Mouse (Mus musculus): Measurements from ENCODE around the gene Cops4. TPM values are rescaled to one million over a fixed set of nuclear protein-coding genes. Genes with fewer than 3 reads are reported as not detected.

The Cops4 gene
- polyA plus RNA-seq, 1 experiment from 2014 or later = 212 TPM

- no peaks in the 10 kb centered on the region for H3K4me1 ChIP-seq
- no peak overlapping the region for H3K4me2 ChIP-seq
- ATAC-seq = no peak
- H3K27me3 ChIP-seq = no peaks in the 10 kb centered on the region
- H3K4me3 ChIP-seq = no peak overlapping the region
- no peak overlapping the region for H3K9ac ChIP-seq
- no peak overlapping the region for H3K27ac ChIP-seq
- WGBS = 87% methylated on average over 3 of the region's 3 CpGs
- H3K36me3 ChIP-seq (ENCODE audit: poor library complexity, severe bottlenecking) = no peaks in the 10 kb centered on the region
- no peaks in the 10 kb centered on the region for H3K9me3 ChIP-seq (replicated peaks)
Measured at GRCm38 (mm10) chr5:100585657-100586056, 67.5 kb downstream of the Cops4 start.

- Histone ChIP-seq H3K27ac (no peak overlapping the region), H3K9me3 (replicated peaks) (no peaks in the 10 kb centered on the region), H3K36me3 (ENCODE audit: poor library complexity, severe bottlenecking) (no peaks in the 10 kb centered on the region), H3K9ac (no peak overlapping the region), H3K4me1 (no peaks in the 10 kb centered on the region), H3K4me2 (no peak overlapping the region), H3K27me3 (no peaks in the 10 kb centered on the region), H3K4me3 (no peak overlapping the region)
- ATAC-seq = no peak
- 91% methylated on average over 7 of the region's 7 CpGs for WGBS
Measured at GRCm38 (mm10) chr5:100587136-100587535, 69.0 kb downstream of the Cops4 start.

- Histone ChIP-seq H3K4me1 (no peaks in the 10 kb centered on the region), H3K36me3 (ENCODE audit: poor library complexity, severe bottlenecking) (no peaks in the 10 kb centered on the region), H3K4me3 (no peak overlapping the region), H3K9me3 (replicated peaks) (no peaks in the 10 kb centered on the region), H3K4me2 (no peak overlapping the region), H3K9ac (no peak overlapping the region), H3K27ac (no peak overlapping the region), H3K27me3 (no peaks in the 10 kb centered on the region)
- no peak for ATAC-seq
- WGBS = 57% methylated on average over 2 of the region's 2 CpGs
Measured at GRCm38 (mm10) chr5:100587626-100588025, 69.5 kb downstream of the Cops4 start.

- ATAC-seq = no peak
- no peaks in the 10 kb centered on the region for H3K4me1 ChIP-seq
- H3K9me3 ChIP-seq (replicated peaks) = peaks cover 6% of the 10 kb centered on the region
- no peak overlapping the region for H3K4me2 ChIP-seq
- H3K27ac ChIP-seq = no peak overlapping the region
- no peak overlapping the region for H3K4me3 ChIP-seq
- H3K9ac ChIP-seq = no peak overlapping the region
- 95% methylated on average over 5 of the region's 5 CpGs for whole genome bisulfite sequencing
- no peaks in the 10 kb centered on the region for H3K36me3 ChIP-seq (ENCODE audit: poor library complexity, severe bottlenecking)
- H3K27me3 ChIP-seq = no peaks in the 10 kb centered on the region
Measured at GRCm38 (mm10) chr5:100590505-100590904, 72.4 kb downstream of the Cops4 start.

- Histone ChIP-seq H3K9me3 (replicated peaks) (peaks cover 6% of the 10 kb centered on the region), H3K4me1 (no peaks in the 10 kb centered on the region), H3K36me3 (ENCODE audit: poor library complexity, severe bottlenecking) (no peaks in the 10 kb centered on the region), H3K4me3 (no peak overlapping the region), H3K4me2 (no peak overlapping the region), H3K9ac (no peak overlapping the region), H3K27ac (no peak overlapping the region), H3K27me3 (no peaks in the 10 kb centered on the region)
- WGBS = 84% methylated on average over 13 of the region's 13 CpGs
- ATAC-seq = no peak
Measured at GRCm38 (mm10) chr5:100594803-100595467, 76.8 kb downstream of the Cops4 start.

GRCm38 (mm10) chr5:100595999-100596398 is 77.9 kb downstream of the Cops4 start:
- no peak overlapping the region for H3K4me2 ChIP-seq
- H3K27me3 ChIP-seq = no peaks in the 10 kb centered on the region
- no peak overlapping the region for H3K4me3 ChIP-seq
- 90% methylated on average over 6 of the region's 6 CpGs for WGBS
- no peaks in the 10 kb centered on the region for H3K4me1 ChIP-seq
- H3K36me3 ChIP-seq (ENCODE audit: poor library complexity, severe bottlenecking) = no peaks in the 10 kb centered on the region
- no peak for ATAC-seq
- H3K9me3 ChIP-seq (replicated peaks) = peaks cover 6% of the 10 kb centered on the region
- H3K9ac ChIP-seq = no peak overlapping the region
- no peak overlapping the region for H3K27ac ChIP-seq

Small RNA genes lying within 50 kb of the gene (microRNA-seq; reads per million reads assigned to microRNA genes)
- not detected for gene Gm23222

Other genes with a start within 250 kb of the Cops4 start
- gene Sec31a, start 102.1 kb upstream of the Cops4 start, polyA plus RNA-seq (2015; fragmentation: Nextera tagmentation; extraction: Ambion mirVana) = 76.7 and 78.0 TPM in 2 replicates
- 11.2 and 14.0 TPM in 2 replicates for gene Lin54, start 17.7 kb upstream of the Cops4 start, polyA plus RNA-seq (2015; fragmentation: Nextera tagmentation; extraction: Ambion mirVana)
- gene Plac8, start 53.9 kb downstream of the Cops4 start, polyA plus RNA-seq (2015; fragmentation: Nextera tagmentation; extraction: Ambion mirVana) = 0.34 and 0.46 TPM in 2 replicates
- gene Coq2, start 156.8 kb downstream of the Cops4 start, polyA plus RNA-seq (2015; fragmentation: Nextera tagmentation; extraction: Ambion mirVana) = 42.7 and 43.6 TPM in 2 replicates
- gene Hpse, start 201.4 kb downstream of the Cops4 start, polyA plus RNA-seq (2015; fragmentation: Nextera tagmentation; extraction: Ambion mirVana) = 0.25 and 0.49 TPM in 2 replicates